Mouse (Mus musculus) erythroblast, embryonic 14.5 days (primary cell): ENCODE results near the gene Kank2.

Experiments
- GATA1 ChIP-seq: IDR thresholded peaks from 2 replicates; pipeline ENCODE4 v1.6.1; 2012; ENCODE audit warnings: low read length, inconsistent platforms, mixed read lengths
- TAL1 ChIP-seq: IDR thresholded peaks from 3 replicates; pipeline ENCODE4 v1.6.1; 2012; ENCODE audit warnings: low read length, inconsistent platforms, mixed read lengths

GRCm38 (mm10) chr9:21788234-21788633, 10.3 kb downstream of the Kank2 start:
- TF ChIP-seq TAL1, result no peak
- no peak for TF ChIP-seq GATA1
